Mouse (Mus musculus) kidney, postnatal 25 days (tissue): Measurements from ENCODE around the gene Scrt2.

Experiments used
- DNase-seq, 2 experiments: peaks; one replicate each; pipeline ENCODE4 v3.0.0; 2021; ENCODE audit warnings: mixed read lengths in 2 of 2

Scrt2 gene

GRCm38 (mm10) chr2:152082456-152083285, 1.3 kb downstream of the Scrt2 start:
- DNase-seq = no peak

GRCm38 (mm10) chr2:152083411-152083810, 2.1 kb downstream of the Scrt2 start:
- DNase-seq = no peak

GRCm38 (mm10) chr2:152084298-152084697, 3.0 kb downstream of the Scrt2 start:
- no peak for DNase-seq

DNA sequence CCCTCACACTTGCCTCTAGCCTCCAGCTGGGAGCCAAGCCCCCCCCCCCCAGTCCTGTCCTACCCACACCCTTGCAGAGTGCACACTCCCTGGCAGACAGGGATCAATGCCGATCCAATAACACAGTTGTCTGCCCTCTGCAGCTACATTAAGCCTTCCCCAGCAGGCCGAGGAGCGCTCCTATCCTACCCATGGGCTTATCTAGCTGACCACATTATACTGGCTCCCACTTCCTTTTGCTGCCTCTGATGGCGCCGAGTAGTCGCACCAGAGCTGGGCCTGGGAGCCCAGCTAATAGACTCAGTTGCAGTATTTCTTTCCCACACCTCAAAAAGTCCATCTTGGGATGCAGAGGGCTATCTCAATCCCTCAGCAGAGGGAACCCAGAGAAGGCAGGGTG, 4.1 kb downstream of the Scrt2 start:
- no peak for DNase-seq

DNA sequence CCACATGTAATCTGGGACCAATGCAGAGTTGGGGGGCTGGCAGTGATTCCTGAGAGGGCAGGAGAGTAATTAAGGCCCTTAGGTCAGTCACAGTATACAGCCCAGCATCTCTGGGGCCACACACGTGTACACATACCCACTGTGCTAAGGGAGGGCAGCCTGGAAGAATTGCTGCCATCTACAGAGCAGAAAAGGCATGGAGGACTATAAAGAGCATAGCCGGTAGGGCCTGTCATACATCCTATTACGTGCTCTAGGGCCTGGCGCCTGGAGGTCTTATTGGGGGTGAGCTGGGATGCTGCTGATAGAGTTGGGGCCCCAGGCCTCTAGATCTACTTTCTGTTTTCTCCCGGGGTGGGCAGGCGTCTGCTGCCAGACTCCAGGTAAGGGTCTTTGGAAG, 5.1 kb downstream of the Scrt2 start:
- no peak for DNase-seq

DNA sequence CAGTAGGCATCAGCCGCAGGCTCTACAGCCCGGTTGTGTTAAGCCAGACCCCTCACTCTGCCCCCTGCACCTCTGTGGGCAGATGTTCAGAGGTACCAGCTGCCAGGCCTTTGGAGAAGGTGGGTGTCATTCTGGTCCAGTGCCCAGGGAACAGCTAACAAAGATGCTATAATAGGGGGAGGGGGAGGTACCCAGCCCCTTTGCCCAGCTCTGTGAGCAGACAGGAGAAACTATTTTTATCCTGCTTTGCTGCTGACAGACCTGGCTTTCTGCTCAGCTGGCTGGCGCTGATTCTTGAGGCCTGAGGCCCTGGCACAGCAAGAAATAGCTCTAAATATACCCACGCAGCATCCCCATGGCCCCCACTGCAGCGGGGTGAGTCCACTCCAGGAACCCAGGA, 5.8 kb downstream of the Scrt2 start:
- DNase-seq = no peak

GRCm38 (mm10) chr2:152089078-152089477, 7.7 kb downstream of the Scrt2 start:
- peak; percentile 43 to 81 for DNase-seq

GRCm38 (mm10) chr2:152089581-152089980, 8.3 kb downstream of the Scrt2 start:
- DNase-seq = no peak

- no peak for DNase-seq
Observed at GRCm38 (mm10) chr2:152090486-152090885, 9.2 kb downstream of the Scrt2 start.

GRCm38 (mm10) chr2:152091342-152092056, 10.2 kb downstream of the Scrt2 start:
- no peak for DNase-seq

DNA sequence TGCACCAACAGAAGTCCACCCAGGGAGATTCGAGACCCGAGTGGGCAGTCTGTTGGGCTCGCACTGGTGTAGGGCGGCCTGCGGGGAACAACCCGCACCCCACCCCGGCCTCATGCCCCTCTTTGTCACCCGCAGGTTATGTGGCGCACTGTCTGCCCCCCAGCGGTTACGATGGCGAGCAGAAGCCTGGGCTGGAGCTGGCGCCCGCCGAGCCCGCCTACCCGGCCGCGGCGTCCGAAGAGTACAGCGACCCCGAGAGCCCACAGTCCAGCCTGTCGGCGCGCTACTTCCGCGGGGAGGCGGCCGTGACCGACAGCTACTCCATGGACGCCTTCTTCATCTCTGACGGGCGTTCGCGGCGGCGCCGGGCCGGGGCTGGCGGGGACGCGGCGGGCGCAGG, 11.6 kb downstream of the Scrt2 start:
- no peak for DNase-seq

- DNase-seq = no peak
Observed at GRCm38 (mm10) chr2:152093356-152093792, 12.0 kb downstream of the Scrt2 start.

- DNase-seq = no peak
Observed at GRCm38 (mm10) chr2:152094856-152095545, 13.7 kb downstream of the Scrt2 start.

DNA sequence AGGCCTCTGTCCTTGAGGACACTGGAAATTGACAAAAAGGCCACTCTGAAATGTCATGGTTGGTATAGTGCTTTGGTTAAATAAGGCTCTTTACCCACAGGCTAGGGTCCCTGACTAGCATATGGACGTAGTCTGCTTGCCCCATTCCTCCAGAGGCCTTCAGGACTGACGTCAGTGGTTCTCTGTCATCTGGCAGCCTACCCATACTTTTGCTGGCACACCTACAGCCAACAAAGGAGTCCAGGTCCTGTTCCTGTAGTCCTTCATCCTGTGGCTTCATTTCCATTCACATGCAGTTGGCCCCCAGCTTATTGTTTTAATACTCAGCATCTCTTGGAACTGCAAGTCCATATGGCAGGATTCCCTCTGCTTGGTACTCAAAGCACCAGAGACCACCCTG, 15.6 kb downstream of the Scrt2 start:
- DNase-seq = no peak

- no peak for DNase-seq
Observed at GRCm38 (mm10) chr2:152097916-152098315, 16.6 kb downstream of the Scrt2 start.

GRCm38 (mm10) chr2:152099538-152099937, 18.2 kb downstream of the Scrt2 start:
- peak in 1 of 2 experiments; percentile 55 for DNase-seq

GRCm38 (mm10) chr2:152101761-152102160, 20.4 kb downstream of the Scrt2 start:
- DNase-seq = no peak

GRCm38 (mm10) chr2:152102369-152102768, 21.0 kb downstream of the Scrt2 start:
- DNase-seq = no peak

DNA sequence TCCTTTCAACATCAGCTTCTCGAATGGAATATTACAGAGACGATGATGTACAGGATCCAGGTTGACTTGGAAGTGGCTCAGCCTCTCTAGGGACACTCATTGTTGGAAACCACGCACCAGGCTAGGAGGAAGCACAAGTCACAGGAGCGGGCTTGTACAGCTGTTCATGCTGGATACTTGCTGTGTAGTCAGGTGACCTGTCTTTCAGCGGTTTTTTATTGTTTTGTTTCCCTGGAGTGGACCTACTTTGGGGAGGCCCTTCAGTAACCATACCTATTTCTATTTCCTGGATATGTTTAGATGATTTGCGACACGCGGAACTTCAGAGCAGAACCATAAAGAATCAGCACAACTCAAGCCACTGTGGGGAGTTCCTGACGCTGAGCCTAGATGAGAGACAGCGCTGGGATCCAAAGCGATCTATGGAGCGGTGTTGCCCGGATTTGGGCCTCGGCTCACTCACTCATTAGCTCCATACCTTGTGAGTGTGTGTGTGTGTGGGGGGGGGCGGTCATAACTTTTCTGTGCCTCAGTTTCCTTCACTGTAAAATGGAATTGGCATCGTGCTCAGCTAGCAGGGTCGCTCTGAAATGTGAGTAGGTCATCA, 23.5 kb downstream of the Scrt2 start:
- no peak for DNase-seq

GRCm38 (mm10) chr2:152105318-152106224, 24.2 kb downstream of the Scrt2 start, which contains the start of gene Srxn1:
Gene Srxn1, plus strand, starts transcription at chr2:152105516.
- peak; percentile 86 to 94 for DNase-seq

GRCm38 (mm10) chr2:152106225-152106595, 24.9 kb downstream of the Scrt2 start:
- DNase-seq = no peak

DNA sequence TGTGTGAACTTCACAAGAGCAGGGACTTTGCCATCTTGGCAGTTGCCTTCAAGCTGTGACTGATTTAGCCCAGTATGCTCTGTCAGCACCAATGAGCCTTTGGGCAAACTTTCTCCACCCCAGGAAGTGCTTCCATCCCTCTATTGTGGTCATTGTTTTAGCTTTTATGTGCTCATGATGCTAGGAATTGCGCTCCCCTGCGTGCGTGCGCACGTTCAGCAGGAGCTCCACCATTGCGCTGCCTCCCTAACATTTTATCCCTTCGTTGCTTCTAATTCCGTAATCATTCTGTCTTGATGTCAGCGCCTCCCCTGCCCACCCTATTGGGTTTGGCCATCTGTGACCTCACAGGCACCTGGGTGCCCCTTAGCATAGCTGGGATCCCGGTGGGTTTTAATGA, 25.3 kb downstream of the Scrt2 start:
- no peak for DNase-seq
